Mouse (Mus musculus) MEL (cell line): Measurements from ENCODE around the gene Wdr75. TPM values are rescaled to one million over a fixed set of nuclear protein-coding genes. Genes with fewer than 3 reads are reported as not detected.

Source experiments
- DNase-seq: peaks from one replicate; pipeline ENCODE4 v3.0.0; 2011; ENCODE audit warnings: low read depth, low spot score
- H3K27ac ChIP-seq: 2 replicates; pipeline ENCODE4 v1.5.1; 2012; ENCODE audit warnings: low read depth, mild to moderate bottlenecking, control low read depth, low read length, moderate library complexity; ENCODE audit not compliant: control insufficient read depth
- H3K27me3 ChIP-seq, 2 experiments: fragments of 150-350 bp in 1 of 2; sonication (generic) in 1 of 2; 2 replicates each; pipeline ENCODE4 v1.6.1; 2012; ENCODE audit warnings: low read length in 2 of 2, mild to moderate bottlenecking in 2 of 2, improper control_type of control experiment in 1 of 2, moderate library complexity in 1 of 2; ENCODE audit not compliant: insufficient read depth in 2 of 2, control insufficient read depth in 1 of 2
- H3K36me3 ChIP-seq, 2 experiments: 2 replicates each; pipeline ENCODE4 v1.6.1; 2012 to 2014; ENCODE audit warnings: low read length in 2 of 2, improper control_type of control experiment in 1 of 2, inconsistent platforms in 1 of 2, mild to moderate bottlenecking in 1 of 2; ENCODE audit not compliant: insufficient read depth in 2 of 2, control insufficient read depth in 1 of 2
- H3K4me1 ChIP-seq, 2 experiments: fragments of 150-350 bp in 1 of 2; sonication (generic) in 1 of 2; 2 replicates each; pipeline ENCODE4 v1.6.1; 2012; ENCODE audit warnings: low read length in 2 of 2, improper control_type of control experiment in 1 of 2, mild to moderate bottlenecking in 1 of 2; ENCODE audit not compliant: insufficient read depth in 2 of 2, control insufficient read depth in 1 of 2
- H3K4me3 ChIP-seq, 2 experiments: fragments of 150-350 bp in 1 of 2; sonication (generic) in 1 of 2; 2 replicates each; pipeline ENCODE4 v1.5.1; 2012; ENCODE audit warnings: low read depth in 2 of 2, low read length in 2 of 2, mild to moderate bottlenecking in 2 of 2, moderate library complexity in 2 of 2, control low read depth in 1 of 2, improper control_type of control experiment in 1 of 2; ENCODE audit not compliant: control insufficient read depth in 1 of 2, insufficient read depth in 1 of 2
- H3K79me2 ChIP-seq: 2 replicates; pipeline ENCODE4 v1.6.1; 2012; ENCODE audit warnings: mild to moderate bottlenecking, low read length, moderate library complexity; ENCODE audit not compliant: control insufficient read depth, poor library complexity, insufficient read depth
- H3K9ac ChIP-seq: 2 replicates; pipeline ENCODE4 v1.6.1; 2012; ENCODE audit warnings: low read depth, mild to moderate bottlenecking, control low read depth, low read length, moderate library complexity; ENCODE audit not compliant: control insufficient read depth, poor library complexity, severe bottlenecking
- H3K9me3 ChIP-seq: fragments of 150-350 bp; sonication (generic); replicated peaks from 2 replicates; pipeline ENCODE4 v1.6.1; 2012; ENCODE audit warnings: mild to moderate bottlenecking, low read length, improper control_type of control experiment, moderate library complexity; ENCODE audit not compliant: insufficient read depth
- CHD1 ChIP-seq: IDR thresholded peaks from 2 replicates; pipeline ENCODE4 v1.6.1; 2012; ENCODE audit warnings: low read depth, mild to moderate bottlenecking, inconsistent platforms, low read length, improper control_type of control experiment
- CHD2 ChIP-seq: IDR thresholded peaks from 2 replicates; pipeline ENCODE4 v1.6.1; 2011; ENCODE audit warnings: low read length, improper control_type of control experiment
- E2F4 ChIP-seq: IDR thresholded peaks from 2 replicates; pipeline ENCODE4 v1.6.1; 2011; ENCODE audit warnings: low read depth, low read length, improper control_type of control experiment, borderline replicate concordance
- ELF1 ChIP-seq: IDR thresholded peaks from 2 replicates; pipeline ENCODE4 v1.6.1; 2014; ENCODE audit warnings: low read depth, mild to moderate bottlenecking, inconsistent platforms, low read length, improper control_type of control experiment, moderate library complexity
- EP300 ChIP-seq, 2 experiments: IDR thresholded peaks; 2 replicates each; pipeline ENCODE4 v1.6.1; 2011; ENCODE audit warnings: improper control_type of control experiment in 2 of 2, low read length in 2 of 2, low read depth in 1 of 2, mild to moderate bottlenecking in 1 of 2
- ETS1 ChIP-seq: IDR thresholded peaks from 2 replicates; pipeline ENCODE4 v1.6.1; 2012; ENCODE audit warnings: low read depth, mild to moderate bottlenecking, inconsistent platforms, low read length, improper control_type of control experiment, moderate library complexity
- HCFC1 ChIP-seq: IDR thresholded peaks from 2 replicates; pipeline ENCODE4 v1.6.1; 2012; ENCODE audit warnings: low read depth, mild to moderate bottlenecking, inconsistent platforms, low read length, improper control_type of control experiment, moderate library complexity
- JUND ChIP-seq: IDR thresholded peaks from 2 replicates; pipeline ENCODE4 v1.6.1; 2011; ENCODE audit warnings: low read depth, mild to moderate bottlenecking, improper control_type of control experiment, low read length
- KAT2A ChIP-seq: conservative IDR thresholded peaks from 2 replicates; pipeline ENCODE4 v1.6.1; 2012; ENCODE audit warnings: low read depth, low read length, improper control_type of control experiment, inconsistent platforms
- MAFK ChIP-seq: IDR thresholded peaks from 2 replicates; pipeline ENCODE4 v1.6.1; 2011; ENCODE audit warnings: low read depth, mild to moderate bottlenecking, low read length, improper control_type of control experiment, borderline replicate concordance
- MAX ChIP-seq: IDR thresholded peaks from 2 replicates; pipeline ENCODE4 v1.6.1; 2011; ENCODE audit warnings: low read length, improper control_type of control experiment
- MAZ ChIP-seq: IDR thresholded peaks from 2 replicates; pipeline ENCODE4 v1.6.1; 2012; ENCODE audit warnings: low read depth, mild to moderate bottlenecking, inconsistent platforms, low read length, improper control_type of control experiment
- MEF2A ChIP-seq: IDR thresholded peaks from 2 replicates; pipeline ENCODE4 v1.6.1; 2014; ENCODE audit warnings: low read depth, mild to moderate bottlenecking, inconsistent platforms, low read length, improper control_type of control experiment; ENCODE audit not compliant: poor library complexity, insufficient replicate concordance, severe bottlenecking; ENCODE audit errors: extremely low read depth
- MXI1 ChIP-seq: IDR thresholded peaks from 2 replicates; pipeline ENCODE4 v1.6.1; 2011; ENCODE audit warnings: mild to moderate bottlenecking, low read depth, low read length, improper control_type of control experiment
- MYB ChIP-seq: IDR thresholded peaks from 2 replicates; pipeline ENCODE4 v1.6.1; 2011; ENCODE audit warnings: mild to moderate bottlenecking, low read depth, low read length, improper control_type of control experiment
- MYC ChIP-seq: IDR thresholded peaks from 2 replicates; pipeline ENCODE4 v1.6.1; 2011; ENCODE audit warnings: low read depth, mild to moderate bottlenecking, low read length, improper control_type of control experiment, moderate library complexity
- NELFE ChIP-seq: IDR thresholded peaks from 2 replicates; pipeline ENCODE4 v1.6.1; 2011; ENCODE audit warnings: low read depth, low read length, improper control_type of control experiment
- NRF1 ChIP-seq: IDR thresholded peaks from 2 replicates; pipeline ENCODE4 v1.6.1; 2014; ENCODE audit warnings: low read depth, mild to moderate bottlenecking, inconsistent platforms, low read length, improper control_type of control experiment, moderate library complexity; ENCODE audit not compliant: poor library complexity, insufficient read depth, severe bottlenecking
- POLR2AphosphoS2 ChIP-seq: IDR thresholded peaks from 2 replicates; pipeline ENCODE4 v1.6.1; 2011; ENCODE audit warnings: low read length, improper control_type of control experiment
- POLR2AphosphoS5 ChIP-seq: IDR thresholded peaks from 2 replicates; pipeline ENCODE4 v1.6.1; 2012; ENCODE audit warnings: low read depth, borderline replicate concordance, mild to moderate bottlenecking, inconsistent platforms, low read length, moderate library complexity, mixed read lengths
- RAD21 ChIP-seq: IDR thresholded peaks from 2 replicates; pipeline ENCODE4 v1.6.1; 2011; ENCODE audit warnings: mild to moderate bottlenecking, low read depth, low read length, improper control_type of control experiment
- RCOR1 ChIP-seq: IDR thresholded peaks from 2 replicates; pipeline ENCODE4 v1.6.1; 2012; ENCODE audit warnings: low read depth, mild to moderate bottlenecking, inconsistent platforms, low read length, improper control_type of control experiment
- SIN3A ChIP-seq: IDR thresholded peaks from 2 replicates; pipeline ENCODE4 v1.6.1; 2012; ENCODE audit warnings: low read length, improper control_type of control experiment, inconsistent platforms
- TAL1 ChIP-seq: IDR thresholded peaks from 2 replicates; pipeline ENCODE4 v1.6.1; 2012; ENCODE audit warnings: mild to moderate bottlenecking, inconsistent platforms, low read length, moderate library complexity, mixed read lengths
- TCF12 ChIP-seq: IDR thresholded peaks from 2 replicates; pipeline ENCODE4 v1.6.1; 2014; ENCODE audit warnings: low read depth, mild to moderate bottlenecking, inconsistent platforms, low read length, improper control_type of control experiment, moderate library complexity
- UBTF ChIP-seq: IDR thresholded peaks from 2 replicates; pipeline ENCODE4 v1.6.1; 2012; ENCODE audit warnings: low read depth, mild to moderate bottlenecking, inconsistent platforms, low read length, improper control_type of control experiment, moderate library complexity, borderline replicate concordance; ENCODE audit not compliant: insufficient read depth
- USF1 ChIP-seq: IDR thresholded peaks from 2 replicates; pipeline ENCODE4 v1.6.1; 2014; ENCODE audit warnings: low read depth, mild to moderate bottlenecking, inconsistent platforms, low read length, improper control_type of control experiment, moderate library complexity
- USF2 ChIP-seq, 2 experiments: IDR thresholded peaks; 2 replicates each; pipeline ENCODE4 v1.6.1; 2011 to 2012; ENCODE audit warnings: improper control_type of control experiment in 2 of 2, low read length in 2 of 2, borderline replicate concordance in 1 of 2, inconsistent platforms in 1 of 2, low read depth in 1 of 2, mild to moderate bottlenecking in 1 of 2; ENCODE audit not compliant: insufficient read depth in 1 of 2
- ZMIZ1 ChIP-seq: IDR thresholded peaks from 2 replicates; pipeline ENCODE4 v1.6.1; 2012; ENCODE audit warnings: low read depth, mild to moderate bottlenecking, inconsistent platforms, low read length, improper control_type of control experiment, moderate library complexity
- ZNF384 ChIP-seq: IDR thresholded peaks from 2 replicates; pipeline ENCODE4 v1.6.1; 2012; ENCODE audit warnings: low read depth, mild to moderate bottlenecking, inconsistent platforms, low read length, improper control_type of control experiment
- polyA plus RNA-seq, 2 experiments: library from polyadenylated mRNA; stranded (reverse) in 1 of 2; unstranded in 1 of 2; fragments of >175 nt in 1 of 2; fragments of >200 nt in 1 of 2; gene quantifications; 2 replicates each; pipeline versions ENCODE4 v1.2.1 to v1.2.4; 2012; ENCODE audit warnings: low replicate concordance in 2 of 2, low read depth in 1 of 2; ENCODE audit not compliant: insufficient read length in 2 of 2, insufficient read depth in 1 of 2, missing spikeins in 1 of 2
- total RNA-seq: library from RNA; depleted of rRNA; stranded (reverse); fragments of 300-350 nt; gene quantifications from 2 replicates; pipeline ENCODE4 v1.2.3, GENCODE M21; 2012

Wdr75 gene
- total and polyA plus RNA-seq, 3 experiments = 193 to 279 (median 195) TPM

DNA sequence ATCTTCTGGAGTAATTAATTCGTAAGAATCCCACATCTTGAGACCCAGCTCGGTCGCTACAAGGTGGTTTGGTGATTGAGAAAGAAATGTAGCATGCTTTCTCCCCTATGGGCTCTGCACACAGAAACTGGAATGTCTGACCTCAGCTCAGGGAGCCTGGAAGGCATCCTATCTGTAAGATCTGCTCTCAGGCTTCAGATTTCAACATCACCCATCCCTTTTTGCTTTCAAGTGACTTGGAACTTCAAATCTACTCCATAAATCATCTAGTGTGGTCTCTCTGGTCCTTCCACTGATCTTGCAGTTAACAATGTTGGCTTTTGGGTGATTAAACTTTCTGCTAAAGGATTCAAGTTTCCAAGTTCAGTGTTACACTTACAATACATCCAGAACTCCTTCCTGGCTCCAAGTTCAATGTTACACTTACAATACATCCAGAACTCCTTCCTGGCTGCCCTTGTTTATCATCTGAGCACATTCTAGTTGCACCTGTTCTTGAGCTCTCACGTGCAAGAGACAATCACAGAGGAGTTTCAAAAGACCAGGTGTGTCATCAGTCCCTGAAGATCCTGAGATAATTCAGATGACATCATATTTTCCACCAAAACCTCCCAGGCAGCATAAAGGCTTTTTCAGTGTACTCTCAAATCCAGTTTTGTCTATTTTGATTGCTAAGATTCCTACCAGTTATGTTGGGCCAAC, 40.5 kb downstream of the Wdr75 start:
- Histone ChIP-seq H3K9me3 (no peaks in the 10 kb centered on the region), H3K27ac (no peak overlapping the region), H3K27me3 (no peaks in the 10 kb centered on the region), H3K79me2 (no peaks in the 10 kb centered on the region), H3K36me3 (peaks cover 0 to 10% of the 10 kb centered on the region in 2 experiments; a peak in 2 of 4 replicates), H3K4me3 (no peak overlapping the region), H3K4me1 (peaks cover 5 to 9% of the 10 kb centered on the region in 2 experiments; a peak in 3 of 4 replicates), H3K9ac (no peak overlapping the region)
- TF ChIP-seq RCOR1 (no peak), MEF2A (no peak), CHD1 (no peak), USF2 (IDR thresholded peaks at IDR 0.05; ENCODE audit: borderline replicate concordance in 1 of 2, insufficient read depth in 1 of 2, low read depth in 1 of 2, low read length in 2 of 2) (no peak), MYB (no peak), UBTF (no peak), MAFK (no peak), ELF1 (no peak)
- DNase-seq = no peak

DNA sequence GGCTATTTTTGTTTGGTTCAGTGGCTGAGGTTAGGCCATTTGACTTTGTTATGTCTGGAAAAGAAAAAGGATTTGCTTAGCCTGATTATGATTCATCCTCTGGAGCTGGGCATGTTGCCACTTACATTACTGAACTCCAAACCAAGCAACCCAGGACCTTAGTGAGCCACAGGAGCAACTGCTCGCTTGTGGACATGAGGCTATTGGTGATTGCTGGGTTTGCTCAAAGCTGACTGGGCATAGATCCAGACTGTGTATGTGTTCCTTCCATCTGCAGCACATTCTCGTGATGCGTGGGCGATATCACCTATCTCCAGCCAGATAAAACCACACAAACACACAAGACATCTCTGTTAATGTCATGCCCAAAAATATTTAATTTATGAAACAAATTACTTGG, 42.8 kb downstream of the Wdr75 start:
- Histone ChIP-seq H3K79me2 (no peaks in the 10 kb centered on the region), H3K4me3 (no peak overlapping the region), H3K9me3 (no peaks in the 10 kb centered on the region), H3K27me3 (no peaks in the 10 kb centered on the region), H3K9ac (no peak overlapping the region), H3K36me3 (peaks cover 0 to 10% of the 10 kb centered on the region in 2 experiments; a peak in 2 of 4 replicates), H3K4me1 (peaks cover 5 to 9% of the 10 kb centered on the region in 2 experiments; a peak in 3 of 4 replicates), H3K27ac (no peak overlapping the region)
- peak; percentile 81 for DNase-seq
- TF ChIP-seq ZNF384 (no peak), POLR2AphosphoS2 (no peak), CHD2 (no peak), MYC (no peak), MXI1 (peak; percentile 30; the same call in 1 of the 2 replicates), POLR2AphosphoS5 (no peak), E2F4 (no peak), TCF12 (peak; percentile 64), NRF1 (no peak), JUND (no peak), ZMIZ1 (no peak), HCFC1 (no peak), USF1 (no peak), MAZ (no peak), NELFE (no peak), KAT2A (no peak), TAL1 (no peak), EP300 (IDR thresholded peaks at IDR 0.05; ENCODE audit: low read depth in 1 of 2, low read length in 2 of 2) (peak; percentile 65 to 79), SIN3A (peak; percentile 42; the same call in 1 of the 2 replicates), MAX (peak; percentile 21; the same call in 1 of the 2 replicates), RAD21 (no peak), UBTF (no peak), RCOR1 (peak; percentile 38; the same call in 1 of the 2 replicates), MYB (no peak), ETS1 (peak; percentile 73)
